Mouse (Mus musculus) liver, embryonic 14.5 days (tissue): ENCODE results near the gene Kremen2.

ENCODE experiments used
- CTCF ChIP-seq: IDR thresholded peaks from 2 replicates; pipeline ENCODE4 v1.5.1; 2016; ENCODE audit warnings: antibody characterized with exemption, low read depth, control low read depth
- EP300 ChIP-seq: IDR thresholded peaks from 2 replicates; pipeline ENCODE4 v1.6.1; 2016; ENCODE audit warnings: antibody characterized with exemption, low read depth

DNA sequence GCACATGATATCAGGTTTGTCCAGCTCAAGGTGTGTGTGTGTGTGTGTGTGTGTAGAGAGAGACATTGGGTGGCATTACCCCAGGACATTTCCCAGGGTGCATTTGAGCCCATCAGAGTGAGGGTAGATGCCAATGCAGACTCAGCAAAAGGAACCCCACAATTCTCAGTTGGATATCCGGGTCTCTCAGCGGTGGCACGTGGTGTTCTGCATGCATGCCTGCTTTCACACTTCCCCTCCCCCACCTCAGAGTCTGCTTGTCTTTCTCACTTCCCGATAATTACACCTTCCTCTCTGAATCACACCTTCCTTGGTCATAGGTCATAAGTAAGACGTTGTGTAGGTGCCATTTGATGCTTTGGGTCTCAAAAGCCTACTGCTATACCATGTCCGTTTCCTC is 2.4 kb upstream of the Kremen2 start:
- TF ChIP-seq CTCF (no peak), EP300 (no peak)
